Mouse (Mus musculus): Measurements from ENCODE around the gene Rln3.

- no peak for TF ChIP-seq E2F4 (IDR thresholded peaks at IDR 0.05; ENCODE audit: insufficient replicate concordance, low read depth, low read length)
- TF ChIP-seq JUND (conservative IDR thresholded peaks at IDR 0.05; ENCODE audit: low read depth, low read length): no peak
- no peak for TF ChIP-seq CTCF (conservative IDR thresholded peaks at IDR 0.05 in 1 of 2, IDR thresholded peaks at IDR 0.05 in 1 of 2; ENCODE audit: low read depth in 2 of 2, low read length in 2 of 2)
- no peak for TF ChIP-seq CHD1 (IDR thresholded peaks at IDR 0.05; ENCODE audit: low read depth, low read length)
- TF ChIP-seq MXI1 (IDR thresholded peaks at IDR 0.05; ENCODE audit: low read depth, low read length): no peak
- no peak for TF ChIP-seq USF1 (IDR thresholded peaks at IDR 0.05; ENCODE audit: low read depth, low read length)
- no peak for TF ChIP-seq POLR2A (IDR thresholded peaks at IDR 0.05; ENCODE audit: low read depth, low read length)
- TF ChIP-seq ZKSCAN1 (IDR thresholded peaks at IDR 0.05; ENCODE audit: borderline replicate concordance, low read depth, low read length): no peak
- no peak for TF ChIP-seq ZC3H11A (IDR thresholded peaks at IDR 0.05; ENCODE audit: low read depth, low read length)
- TF ChIP-seq MAZ (IDR thresholded peaks at IDR 0.05; ENCODE audit: low read depth, low read length): no peak
- TF ChIP-seq MAFK (IDR thresholded peaks at IDR 0.05; ENCODE audit: insufficient replicate concordance, low read length): no peak
Measured at GRCm38 (mm10) chr8:84052746-84053145, 7.9 kb upstream of the Rln3 start.
